Mouse (Mus musculus): Measurements from ENCODE around the gene Myh10. TPM values are rescaled to one million over a fixed set of nuclear protein-coding genes. Genes with fewer than 3 reads are reported as not detected.
A peak's percentile ranks its signal among the peaks of the same experiment; 100 is the strongest.
"Not testable (repeated sequence)": the region's sequence is repeated elsewhere in the genome, so short reads cannot be mapped to it uniquely, and the experiment has no call there.

Gene Myh10
- polyA plus RNA-seq, 1 experiment from 2014 or later, result 147 TPM

DNA sequence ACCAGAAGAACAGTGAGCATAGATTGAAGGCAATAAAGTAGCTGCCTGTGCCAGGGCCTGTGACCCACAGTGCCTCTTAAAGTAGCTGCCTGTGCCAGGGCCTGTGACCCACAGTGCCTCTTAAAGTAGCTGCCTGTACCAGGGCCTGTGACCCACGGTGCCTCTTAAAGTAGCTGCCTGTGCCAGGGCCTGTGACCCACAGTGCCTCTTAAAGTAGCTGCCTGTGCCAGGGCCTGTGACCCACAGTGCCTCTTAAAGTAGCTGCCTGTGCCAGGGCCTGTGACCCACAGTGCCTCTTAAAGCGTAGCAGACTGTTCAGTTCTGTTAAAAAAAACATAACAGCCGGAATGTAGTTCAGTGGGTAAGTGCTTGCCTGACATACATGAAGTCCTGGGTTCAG is 42.0 kb downstream of the Myh10 start:
- H3K27ac ChIP-seq (ENCODE audit: low read length); ATAC-seq (ENCODE audit: low FRiP score, low TSS enrichment); H3K4me3 ChIP-seq (ENCODE audit: low read length); H3K9me3 ChIP-seq (ENCODE audit: low read length); H3K27me3 ChIP-seq (ENCODE audit: insufficient read depth, low read length); H3K4me2 ChIP-seq (replicated peaks; ENCODE audit: low read depth, low read length); H3K4me1 ChIP-seq (ENCODE audit: insufficient read depth, low read length); H3K9ac ChIP-seq (replicated peaks; ENCODE audit: low read length): not testable (repeated sequence)
- peaks cover 33% of the 10 kb centered on the region for H3K36me3 ChIP-seq (ENCODE audit: insufficient read depth, low read length)
- 71% methylated on average over 3 of the region's 3 CpGs for WGBS

- 82% methylated on average over 7 of the region's 7 CpGs for WGBS
- H3K9ac ChIP-seq (replicated peaks; ENCODE audit: low read length), result no peak overlapping the region
- H3K4me1 ChIP-seq (ENCODE audit: insufficient read depth, low read length), result 0 out of 2 replicates have a peak, but pooled peaks cover 2% of the 10 kb centered on the region
- no peak overlapping the region for H3K4me2 ChIP-seq (replicated peaks; ENCODE audit: low read depth, low read length)
- H3K27me3 ChIP-seq (ENCODE audit: insufficient read depth, low read length), result no peaks in the 10 kb centered on the region
- no peaks in the 10 kb centered on the region for H3K9me3 ChIP-seq (ENCODE audit: low read length)
- no peak for ATAC-seq (ENCODE audit: low FRiP score, low TSS enrichment)
- peaks cover 43% of the 10 kb centered on the region for H3K36me3 ChIP-seq (ENCODE audit: insufficient read depth, low read length)
- no peak overlapping the region for H3K4me3 ChIP-seq (ENCODE audit: low read length)
- H3K27ac ChIP-seq (ENCODE audit: low read length), result no peak overlapping the region
These were observed 48.1 kb downstream of the Myh10 start for GRCm38 (mm10) chr11:68739509-68739908.

GRCm38 (mm10) chr11:68742658-68743057 is 51.3 kb downstream of the Myh10 start:
- H3K9me3 ChIP-seq (ENCODE audit: low read length), result no peaks in the 10 kb centered on the region
- peaks cover 34% of the 10 kb centered on the region for H3K36me3 ChIP-seq (ENCODE audit: insufficient read depth, low read length)
- no peak for ATAC-seq (ENCODE audit: low FRiP score, low TSS enrichment)
- H3K27ac ChIP-seq (ENCODE audit: low read length), result no peak overlapping the region; the same call in 1 of the 2 replicates
- H3K9ac ChIP-seq (replicated peaks; ENCODE audit: low read length), result no peak overlapping the region
- H3K4me3 ChIP-seq (ENCODE audit: low read length), result no peak overlapping the region
- WGBS, result 87% methylated on average over 2 of the region's 2 CpGs
- H3K4me2 ChIP-seq (replicated peaks; ENCODE audit: low read depth, low read length), result no peak overlapping the region
- no peaks in the 10 kb centered on the region for H3K27me3 ChIP-seq (ENCODE audit: insufficient read depth, low read length)
- H3K4me1 ChIP-seq (ENCODE audit: insufficient read depth, low read length), result 0 out of 2 replicates have a peak, but pooled peaks cover 8% of the 10 kb centered on the region

DNA sequence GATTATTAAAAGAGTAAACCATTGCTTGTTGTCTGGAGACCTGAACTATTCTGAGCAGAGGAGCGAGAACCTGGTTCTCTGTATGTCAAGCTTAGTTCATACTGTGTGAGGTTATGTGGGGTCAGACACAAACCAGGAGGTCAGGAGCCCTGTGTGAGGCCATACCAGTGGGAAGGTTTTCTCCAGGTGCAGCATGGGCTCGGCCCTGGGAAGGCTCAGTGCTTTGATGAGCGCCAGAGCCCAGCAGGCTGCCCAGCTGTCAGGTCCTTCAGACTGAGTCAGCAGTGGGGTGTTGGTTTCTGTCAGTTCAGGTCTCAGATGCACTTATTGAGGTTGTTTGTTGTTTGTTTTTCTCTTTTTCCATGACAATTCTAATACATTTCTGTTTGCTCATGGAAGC is 52.8 kb downstream of the Myh10 start:
- Histone ChIP-seq H3K9ac (replicated peaks; ENCODE audit: low read length) (no peak overlapping the region), H3K36me3 (ENCODE audit: insufficient read depth, low read length) (peaks cover 36% of the 10 kb centered on the region), H3K27ac (ENCODE audit: low read length) (0 out of 2 replicates have a peak overlapping the region, but pooled peaks have one; percentile 14), H3K27me3 (ENCODE audit: insufficient read depth, low read length) (no peaks in the 10 kb centered on the region), H3K4me2 (replicated peaks; ENCODE audit: low read depth, low read length) (no peak overlapping the region), H3K4me3 (ENCODE audit: low read length) (no peak overlapping the region), H3K4me1 (ENCODE audit: insufficient read depth, low read length) (0 out of 2 replicates have a peak, but pooled peaks cover 8% of the 10 kb centered on the region), H3K9me3 (ENCODE audit: low read length) (no peaks in the 10 kb centered on the region)
- ATAC-seq (ENCODE audit: low FRiP score, low TSS enrichment), result no peak
- WGBS, result 87% methylated on average over 3 of the region's 3 CpGs

- Histone ChIP-seq H3K36me3 (ENCODE audit: insufficient read depth, low read length) (peaks cover 28% of the 10 kb centered on the region), H3K4me1 (ENCODE audit: insufficient read depth, low read length) (peaks cover 13% of the 10 kb centered on the region), H3K9ac (replicated peaks; ENCODE audit: low read length) (no peak overlapping the region), H3K27ac (ENCODE audit: low read length) (peak overlapping the region; percentile 52), H3K27me3 (ENCODE audit: insufficient read depth, low read length) (no peaks in the 10 kb centered on the region), H3K9me3 (ENCODE audit: low read length) (no peaks in the 10 kb centered on the region), H3K4me2 (replicated peaks; ENCODE audit: low read depth, low read length) (no peak overlapping the region), H3K4me3 (ENCODE audit: low read length) (no peak overlapping the region)
- no peak for ATAC-seq (ENCODE audit: low FRiP score, low TSS enrichment)
- WGBS, result 71% methylated on average over 16 of the region's 16 CpGs
These were observed 54.2 kb downstream of the Myh10 start for GRCm38 (mm10) chr11:68745374-68746200.

DNA sequence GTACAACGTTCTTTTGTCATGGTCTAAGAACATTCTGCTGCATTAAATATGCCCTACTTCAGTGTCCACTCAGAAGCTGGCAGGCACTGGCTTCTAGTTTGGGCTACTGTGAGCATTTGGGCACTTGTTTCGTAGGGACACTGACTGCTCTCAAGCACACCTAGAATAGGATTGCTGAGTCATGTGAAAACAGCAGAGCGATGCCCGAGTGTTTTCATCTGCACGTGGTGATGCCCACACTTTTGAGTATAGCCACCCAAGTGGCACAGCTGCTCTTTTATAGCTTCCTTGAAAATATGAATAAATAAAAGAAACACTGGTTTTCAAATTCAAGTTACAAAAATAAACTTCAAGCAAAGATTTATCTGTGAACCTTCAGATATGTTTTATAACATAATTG is 56.8 kb downstream of the Myh10 start:
- Histone ChIP-seq H3K4me3 (ENCODE audit: low read length) (no peak overlapping the region), H3K27me3 (ENCODE audit: insufficient read depth, low read length) (no peaks in the 10 kb centered on the region), H3K36me3 (ENCODE audit: insufficient read depth, low read length) (peaks cover 30% of the 10 kb centered on the region), H3K4me2 (replicated peaks; ENCODE audit: low read depth, low read length) (no peak overlapping the region), H3K9me3 (ENCODE audit: low read length) (no peaks in the 10 kb centered on the region), H3K4me1 (ENCODE audit: insufficient read depth, low read length) (peaks cover 17% of the 10 kb centered on the region), H3K27ac (ENCODE audit: low read length) (no peak overlapping the region), H3K9ac (replicated peaks; ENCODE audit: low read length) (no peak overlapping the region)
- WGBS, result 89% methylated on average over 5 of the region's 5 CpGs
- ATAC-seq (ENCODE audit: low FRiP score, low TSS enrichment), result no peak

GRCm38 (mm10) chr11:68750206-68750605 is 58.8 kb downstream of the Myh10 start:
- H3K4me3 ChIP-seq (ENCODE audit: low read length), result no peak overlapping the region
- no peaks in the 10 kb centered on the region for H3K9me3 ChIP-seq (ENCODE audit: low read length)
- peaks cover 30% of the 10 kb centered on the region for H3K36me3 ChIP-seq (ENCODE audit: insufficient read depth, low read length)
- no peak overlapping the region for H3K4me2 ChIP-seq (replicated peaks; ENCODE audit: low read depth, low read length)
- WGBS, result 68% methylated on average over 2 of the region's 2 CpGs
- peak; percentile 58; the same call in 1 of the 2 replicates for ATAC-seq (ENCODE audit: low FRiP score, low TSS enrichment)
- H3K27ac ChIP-seq (ENCODE audit: low read length), result no peak overlapping the region; the same call in 1 of the 2 replicates
- no peak overlapping the region; the same call in 1 of the 2 replicates for H3K9ac ChIP-seq (replicated peaks; ENCODE audit: low read length)
- no peaks in the 10 kb centered on the region for H3K27me3 ChIP-seq (ENCODE audit: insufficient read depth, low read length)
- peaks cover 34% of the 10 kb centered on the region for H3K4me1 ChIP-seq (ENCODE audit: insufficient read depth, low read length)

- no peaks in the 10 kb centered on the region for H3K9me3 ChIP-seq (ENCODE audit: low read length)
- H3K4me1 ChIP-seq (ENCODE audit: insufficient read depth, low read length), result peaks cover 34% of the 10 kb centered on the region
- no peaks in the 10 kb centered on the region for H3K27me3 ChIP-seq (ENCODE audit: insufficient read depth, low read length)
- H3K4me3 ChIP-seq (ENCODE audit: low read length), result no peak overlapping the region
- no peak overlapping the region for H3K4me2 ChIP-seq (replicated peaks; ENCODE audit: low read depth, low read length)
- H3K9ac ChIP-seq (replicated peaks; ENCODE audit: low read length), result no peak overlapping the region
- no peak overlapping the region for H3K27ac ChIP-seq (ENCODE audit: low read length)
- ATAC-seq (ENCODE audit: low FRiP score, low TSS enrichment), result no peak
- peaks cover 28% of the 10 kb centered on the region for H3K36me3 ChIP-seq (ENCODE audit: insufficient read depth, low read length)
- 78% methylated on average over 8 of the region's 8 CpGs for WGBS
These were observed 59.6 kb downstream of the Myh10 start for GRCm38 (mm10) chr11:68750938-68751337.

DNA sequence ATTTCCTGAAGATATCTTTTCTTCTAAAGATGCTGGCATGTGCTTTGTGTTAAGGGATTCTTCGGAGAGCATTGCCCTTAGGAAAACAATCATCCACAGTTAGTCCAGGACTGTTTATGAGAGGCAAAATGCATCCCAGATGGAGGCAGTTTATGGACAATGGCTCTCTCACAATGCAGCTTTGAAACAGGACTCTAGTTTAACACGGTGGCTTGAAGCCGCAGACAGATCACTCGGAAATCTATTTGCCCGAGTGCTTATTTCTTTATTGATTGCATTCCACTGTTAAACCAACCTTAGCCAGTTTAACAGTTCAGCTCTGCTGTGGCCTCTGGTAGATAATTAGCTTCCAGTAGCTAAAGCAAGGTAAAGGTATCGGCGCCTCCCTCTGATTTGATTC is 62.9 kb downstream of the Myh10 start:
- Histone ChIP-seq H3K36me3 (ENCODE audit: insufficient read depth, low read length) (peaks cover 8% of the 10 kb centered on the region; the same call in 1 of the 2 replicates), H3K27ac (ENCODE audit: low read length) (peak overlapping the region; percentile 80), H3K4me1 (ENCODE audit: insufficient read depth, low read length) (peaks cover 28% of the 10 kb centered on the region), H3K27me3 (ENCODE audit: insufficient read depth, low read length) (no peaks in the 10 kb centered on the region), H3K9ac (replicated peaks; ENCODE audit: low read length) (no peak overlapping the region), H3K9me3 (ENCODE audit: low read length) (no peaks in the 10 kb centered on the region), H3K4me3 (ENCODE audit: low read length) (no peak overlapping the region), H3K4me2 (replicated peaks; ENCODE audit: low read depth, low read length) (no peak overlapping the region)
- ATAC-seq (ENCODE audit: low FRiP score, low TSS enrichment), result peak; percentile 80
- 35% methylated on average over 7 of the region's 7 CpGs for whole genome bisulfite sequencing
